Mouse (Mus musculus): ENCODE results near the gene Sorcs1. TPM values are rescaled to one million over a fixed set of nuclear protein-coding genes. Genes with fewer than 3 reads are reported as not detected.

Sorcs1 gene
- polyA plus RNA-seq, 1 experiment from 2014 or later: 0.28 TPM

DNA sequence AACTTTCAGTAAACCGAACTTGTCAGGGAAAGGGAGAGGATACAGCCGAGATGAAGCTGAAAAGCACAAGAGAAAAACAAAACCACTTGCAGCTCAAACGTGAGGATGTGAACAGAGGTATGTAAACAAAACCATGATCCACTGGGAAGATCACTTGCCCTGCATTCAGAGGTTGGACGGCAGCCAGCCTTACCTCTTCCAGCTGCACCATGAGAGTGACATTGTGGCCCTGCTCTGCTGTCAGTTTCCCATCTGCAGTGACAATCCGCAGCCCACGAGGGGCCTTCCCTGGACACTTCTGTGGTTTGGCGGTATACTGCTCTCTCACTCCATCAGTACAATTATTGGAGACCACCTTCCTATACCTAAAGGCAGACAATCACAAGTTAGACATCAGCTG, 468.0 kb downstream of the Sorcs1 start:
- Histone ChIP-seq H3K36me3 (ENCODE audit: control insufficient read depth, insufficient read depth, low read length) (no peaks in the 10 kb centered on the region), H3K27me3 (ENCODE audit: control insufficient read depth, insufficient read depth, low read length) (no peaks in the 10 kb centered on the region), H3K9ac (ENCODE audit: low read length) (no peak overlapping the region), H3K4me1 (ENCODE audit: control insufficient read depth, insufficient read depth, low read length) (no peaks in the 10 kb centered on the region), H3K4me3 (ENCODE audit: low read depth, low read length) (no peak overlapping the region), H3K4me2 (ENCODE audit: low read depth, severe bottlenecking) (no peak overlapping the region), H3K27ac (replicated peaks; ENCODE audit: low read depth, low read length) (no peak overlapping the region), H3K9me3 (ENCODE audit: control insufficient read depth, low read length) (no peaks in the 10 kb centered on the region)
- DNase-seq (ENCODE audit: low spot score) (no peak), ATAC-seq (ENCODE audit: insufficient number of reproducible peaks, low FRiP score, low TSS enrichment, low read depth) (no peak)
- 62% methylated on average over 7 of the region's 7 CpGs for WGBS

GRCm38 (mm10) chr19:50204341-50204740, 474.1 kb downstream of the Sorcs1 start:
- Histone ChIP-seq H3K27me3 (ENCODE audit: control insufficient read depth, insufficient read depth, low read length) (no peaks in the 10 kb centered on the region), H3K4me3 (ENCODE audit: low read depth, low read length) (no peak overlapping the region), H3K4me2 (ENCODE audit: low read depth, severe bottlenecking) (no peak overlapping the region), H3K36me3 (ENCODE audit: control insufficient read depth, insufficient read depth, low read length) (no peaks in the 10 kb centered on the region), H3K9me3 (ENCODE audit: control insufficient read depth, low read length) (no peaks in the 10 kb centered on the region), H3K4me1 (ENCODE audit: control insufficient read depth, insufficient read depth, low read length) (no peaks in the 10 kb centered on the region), H3K9ac (ENCODE audit: low read length) (no peak overlapping the region), H3K27ac (replicated peaks; ENCODE audit: low read depth, low read length) (no peak overlapping the region)
- DNase-seq (ENCODE audit: low spot score) (no peak), ATAC-seq (ENCODE audit: insufficient number of reproducible peaks, low FRiP score, low TSS enrichment, low read depth) (no peak)
- 79% methylated on average over 6 of the region's 6 CpGs for WGBS

- Histone ChIP-seq H3K27me3 (ENCODE audit: control insufficient read depth, insufficient read depth, low read length) (no peaks in the 10 kb centered on the region), H3K4me3 (ENCODE audit: low read depth, low read length) (no peak overlapping the region), H3K9me3 (ENCODE audit: control insufficient read depth, low read length) (no peaks in the 10 kb centered on the region), H3K4me1 (ENCODE audit: control insufficient read depth, insufficient read depth, low read length) (no peaks in the 10 kb centered on the region), H3K4me2 (ENCODE audit: low read depth, severe bottlenecking) (no peak overlapping the region), H3K36me3 (ENCODE audit: control insufficient read depth, insufficient read depth, low read length) (no peaks in the 10 kb centered on the region), H3K27ac (replicated peaks; ENCODE audit: low read depth, low read length) (no peak overlapping the region), H3K9ac (ENCODE audit: low read length) (no peak overlapping the region)
- 80% methylated on average over 1 of the region's 1 CpGs for WGBS
- ATAC-seq (ENCODE audit: insufficient number of reproducible peaks, low FRiP score, low TSS enrichment, low read depth) (no peak), DNase-seq (ENCODE audit: low spot score) (no peak)
Observed at GRCm38 (mm10) chr19:50196592-50196991, 481.9 kb downstream of the Sorcs1 start.

DNA sequence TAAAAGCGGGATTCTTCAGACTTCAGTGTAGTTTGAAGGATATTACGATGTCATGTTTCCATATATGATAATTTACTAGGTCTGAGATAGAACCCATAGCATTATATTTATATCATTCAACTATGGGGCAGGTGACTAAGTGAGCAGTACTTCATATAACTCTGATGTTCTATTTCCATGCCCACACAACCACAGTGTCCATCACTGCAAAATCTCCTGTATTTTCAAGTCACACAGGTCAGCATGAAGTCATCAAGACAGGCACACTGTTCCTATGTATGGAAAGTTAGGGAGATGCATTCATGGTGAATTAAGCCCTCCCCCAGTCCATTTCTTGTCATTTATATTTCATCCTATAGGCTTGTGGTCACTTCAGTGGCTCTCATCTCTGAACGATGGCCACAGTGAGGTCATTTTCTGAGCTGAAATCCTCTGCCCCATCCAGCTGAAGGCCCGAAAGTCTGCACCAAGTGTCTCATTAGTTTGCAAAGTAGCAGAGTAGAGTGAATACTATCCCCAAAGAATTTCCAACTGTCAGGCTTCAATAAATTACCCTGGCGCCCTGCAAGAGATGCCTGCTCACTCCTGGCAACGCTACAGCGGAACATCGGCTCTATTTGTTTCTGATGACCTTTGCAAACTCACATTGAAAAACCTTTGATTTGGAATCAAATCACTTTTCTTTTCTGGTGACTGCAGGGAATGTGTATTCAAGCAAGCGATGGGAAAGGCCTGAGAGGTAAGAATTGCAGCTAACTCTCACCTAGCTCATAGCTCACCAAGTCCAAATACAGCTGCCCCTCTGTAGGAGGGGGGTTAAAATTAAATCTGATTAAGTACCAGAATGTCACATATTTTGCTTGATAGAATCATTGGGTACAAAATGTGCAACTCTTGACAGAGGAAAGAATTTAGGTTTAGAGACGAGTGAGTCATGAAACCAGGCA, 492.4 kb downstream of the Sorcs1 start:
- Histone ChIP-seq H3K9me3 (ENCODE audit: control insufficient read depth, low read length) (no peaks in the 10 kb centered on the region), H3K4me3 (ENCODE audit: low read depth, low read length) (no peak overlapping the region), H3K36me3 (ENCODE audit: control insufficient read depth, insufficient read depth, low read length) (no peaks in the 10 kb centered on the region), H3K27me3 (ENCODE audit: control insufficient read depth, insufficient read depth, low read length) (no peaks in the 10 kb centered on the region), H3K9ac (ENCODE audit: low read length) (no peak overlapping the region), H3K27ac (replicated peaks; ENCODE audit: low read depth, low read length) (no peak overlapping the region), H3K4me2 (ENCODE audit: low read depth, severe bottlenecking) (no peak overlapping the region), H3K4me1 (ENCODE audit: control insufficient read depth, insufficient read depth, low read length) (no peaks in the 10 kb centered on the region)
- ATAC-seq (ENCODE audit: insufficient number of reproducible peaks, low FRiP score, low TSS enrichment, low read depth) (no peak), DNase-seq (ENCODE audit: low spot score) (no peak)
- WGBS: 81% methylated on average over 10 of the region's 10 CpGs

GRCm38 (mm10) chr19:50184901-50185623, 493.4 kb downstream of the Sorcs1 start:
- Histone ChIP-seq H3K4me2 (ENCODE audit: low read depth, severe bottlenecking) (no peak overlapping the region), H3K9me3 (ENCODE audit: control insufficient read depth, low read length) (no peaks in the 10 kb centered on the region), H3K27ac (replicated peaks; ENCODE audit: low read depth, low read length) (no peak overlapping the region), H3K36me3 (ENCODE audit: control insufficient read depth, insufficient read depth, low read length) (no peaks in the 10 kb centered on the region), H3K9ac (ENCODE audit: low read length) (no peak overlapping the region), H3K4me1 (ENCODE audit: control insufficient read depth, insufficient read depth, low read length) (no peaks in the 10 kb centered on the region), H3K27me3 (ENCODE audit: control insufficient read depth, insufficient read depth, low read length) (no peaks in the 10 kb centered on the region), H3K4me3 (ENCODE audit: low read depth, low read length) (no peak overlapping the region)
- ATAC-seq (ENCODE audit: insufficient number of reproducible peaks, low FRiP score, low TSS enrichment, low read depth) (no peak), DNase-seq (ENCODE audit: low spot score) (peak; percentile 80)
- WGBS: 56% methylated on average over 21 of the region's 21 CpGs

DNA sequence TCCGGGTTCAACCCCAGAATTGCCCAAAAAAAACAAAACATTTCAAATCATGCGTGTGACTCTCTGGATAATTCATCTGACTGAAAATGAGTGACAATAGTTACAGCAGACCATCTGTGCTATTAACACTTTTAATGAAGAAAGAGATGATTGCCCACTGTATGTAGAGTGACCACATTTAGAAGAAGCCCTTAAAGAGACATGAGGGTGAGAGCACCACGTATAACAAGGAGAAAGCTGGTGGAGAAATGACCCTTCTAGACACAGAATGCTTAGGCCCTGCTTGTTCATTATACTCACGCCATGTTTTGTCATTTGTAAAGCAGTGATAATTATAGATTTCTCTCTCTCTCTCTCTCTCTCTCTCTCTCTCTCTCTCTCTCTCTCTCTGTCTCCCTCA, 499.6 kb downstream of the Sorcs1 start:
- ATAC-seq (ENCODE audit: insufficient number of reproducible peaks, low FRiP score, low TSS enrichment, low read depth) (no peak), DNase-seq (ENCODE audit: low spot score) (no peak)
- Histone ChIP-seq H3K27me3 (ENCODE audit: control insufficient read depth, insufficient read depth, low read length) (no peaks in the 10 kb centered on the region), H3K9ac (ENCODE audit: low read length) (no peak overlapping the region), H3K4me2 (ENCODE audit: low read depth, severe bottlenecking) (no peak overlapping the region), H3K36me3 (ENCODE audit: control insufficient read depth, insufficient read depth, low read length) (no peaks in the 10 kb centered on the region), H3K4me1 (ENCODE audit: control insufficient read depth, insufficient read depth, low read length) (no peaks in the 10 kb centered on the region), H3K4me3 (ENCODE audit: low read depth, low read length) (no peak overlapping the region), H3K27ac (replicated peaks; ENCODE audit: low read depth, low read length) (no peak overlapping the region), H3K9me3 (ENCODE audit: control insufficient read depth, low read length) (no peaks in the 10 kb centered on the region)
- WGBS: 82% methylated on average over 4 of the region's 4 CpGs

DNA sequence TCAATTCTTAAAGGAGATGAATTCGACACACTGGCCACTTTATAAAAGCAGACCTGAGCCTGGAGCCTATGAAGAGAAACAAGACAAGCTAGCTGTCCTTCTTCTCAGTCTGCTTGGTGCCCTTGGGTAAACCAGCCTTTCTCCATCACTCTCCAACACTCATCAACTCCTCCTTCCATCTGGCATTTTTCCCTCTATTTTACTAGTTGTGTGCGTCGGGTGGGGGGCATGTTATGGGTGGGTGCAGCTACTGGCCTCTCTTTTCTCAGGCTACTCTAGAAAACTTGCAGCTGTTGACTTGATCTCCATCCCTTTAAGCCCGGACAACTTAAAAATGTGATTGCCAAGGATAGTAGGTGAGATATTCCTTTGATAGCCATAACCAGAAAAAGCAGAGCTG, 500.3 kb downstream of the Sorcs1 start:
- 83% methylated on average over 4 of the region's 4 CpGs for WGBS
- Histone ChIP-seq H3K4me3 (ENCODE audit: low read depth, low read length) (no peak overlapping the region), H3K4me2 (ENCODE audit: low read depth, severe bottlenecking) (no peak overlapping the region), H3K9me3 (ENCODE audit: control insufficient read depth, low read length) (no peaks in the 10 kb centered on the region), H3K4me1 (ENCODE audit: control insufficient read depth, insufficient read depth, low read length) (no peaks in the 10 kb centered on the region), H3K27me3 (ENCODE audit: control insufficient read depth, insufficient read depth, low read length) (no peaks in the 10 kb centered on the region), H3K9ac (ENCODE audit: low read length) (no peak overlapping the region), H3K27ac (replicated peaks; ENCODE audit: low read depth, low read length) (no peak overlapping the region), H3K36me3 (ENCODE audit: control insufficient read depth, insufficient read depth, low read length) (no peaks in the 10 kb centered on the region)
- no peak for DNase-seq (ENCODE audit: low spot score)
- no peak for ATAC-seq (ENCODE audit: insufficient number of reproducible peaks, low FRiP score, low TSS enrichment, low read depth)

DNA sequence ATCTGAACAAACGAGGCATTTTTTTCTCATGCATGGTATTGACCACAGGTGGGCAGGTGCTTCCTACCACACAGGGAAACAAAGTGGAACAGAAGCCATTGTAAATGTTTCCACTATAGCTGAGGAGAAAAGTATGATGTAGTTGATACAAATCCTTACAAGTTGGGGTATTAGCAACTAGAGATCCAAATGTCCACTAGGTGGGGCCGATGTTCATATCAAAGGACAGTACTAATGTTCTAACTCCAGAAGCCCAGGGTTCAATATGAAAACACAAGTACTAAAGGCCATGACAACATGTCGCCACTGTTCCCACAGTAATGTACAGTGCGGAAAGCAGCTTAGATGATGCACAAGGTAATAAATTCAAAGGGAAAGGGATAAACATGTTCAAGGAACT, 506.6 kb downstream of the Sorcs1 start:
- DNase-seq (ENCODE audit: low spot score): peak; percentile 26
- 66% methylated on average over 4 of the region's 4 CpGs for WGBS
- H3K36me3 ChIP-seq (ENCODE audit: control insufficient read depth, insufficient read depth, low read length): no peaks in the 10 kb centered on the region
- no peak overlapping the region for H3K4me3 ChIP-seq (ENCODE audit: low read depth, low read length)
- H3K4me1 ChIP-seq (ENCODE audit: control insufficient read depth, insufficient read depth, low read length): no peaks in the 10 kb centered on the region
- ATAC-seq (ENCODE audit: insufficient number of reproducible peaks, low FRiP score, low TSS enrichment, low read depth): no peak
- H3K9me3 ChIP-seq (ENCODE audit: control insufficient read depth, low read length): no peaks in the 10 kb centered on the region
- H3K27me3 ChIP-seq (ENCODE audit: control insufficient read depth, insufficient read depth, low read length): no peaks in the 10 kb centered on the region
- H3K27ac ChIP-seq (replicated peaks; ENCODE audit: low read depth, low read length): no peak overlapping the region
- H3K4me2 ChIP-seq (ENCODE audit: low read depth, severe bottlenecking): no peak overlapping the region
- no peak overlapping the region for H3K9ac ChIP-seq (ENCODE audit: low read length)

All from limb, embryonic 11.5 days (tissue).